Mouse (Mus musculus) liver, embryonic 13.5 days (tissue): Measurements from ENCODE around the gene Nell2. TPM values are rescaled to one million over a fixed set of nuclear protein-coding genes. Genes with fewer than 3 reads are reported as not detected.

ENCODE experiments used
- ATAC-seq: fragments of 200-750 bp; cut with Nextera tagmentation; 2 replicates; pipeline ENCODE4 v1.8.0; 2017; ENCODE audit warnings: low read depth, mild to moderate bottlenecking, moderate number of reproducible peaks, moderate library complexity
- DNase-seq: peaks from one replicate; pipeline ENCODE4 v3.0.0; 2022
- H3K27ac ChIP-seq: fragments of 300-500 bp; sonication (generic); 2 replicates; pipeline ENCODE4 v1.5.1; 2015; ENCODE audit warnings: moderate library complexity, mild to moderate bottlenecking, inconsistent platforms
- H3K27me3 ChIP-seq: fragments of 300-500 bp; sonication (generic); 2 replicates; pipeline ENCODE4 v1.6.1; 2015; ENCODE audit warnings: mild to moderate bottlenecking, inconsistent platforms
- H3K36me3 ChIP-seq: fragments of 300-500 bp; sonication (generic); 2 replicates; pipeline ENCODE4 v1.6.1; 2015; ENCODE audit warnings: mild to moderate bottlenecking, inconsistent platforms
- H3K4me1 ChIP-seq: fragments of 300-500 bp; sonication (generic); replicated peaks from 2 replicates; pipeline ENCODE4 v1.6.1; 2015; ENCODE audit warnings: inconsistent platforms
- H3K4me2 ChIP-seq: fragments of 300-500 bp; sonication (generic); 2 replicates; pipeline ENCODE4 v1.6.1; 2015; ENCODE audit warnings: inconsistent platforms, mild to moderate bottlenecking, moderate library complexity
- H3K4me3 ChIP-seq: fragments of 300-500 bp; sonication (generic); replicated peaks from 2 replicates; pipeline ENCODE4 v1.5.1; 2015; ENCODE audit warnings: mild to moderate bottlenecking, inconsistent platforms
- H3K9ac ChIP-seq: fragments of 300-500 bp; sonication (generic); 2 replicates; pipeline ENCODE4 v1.6.1; 2015; ENCODE audit warnings: mild to moderate bottlenecking, inconsistent platforms
- H3K9me3 ChIP-seq: fragments of 300-500 bp; sonication (generic); replicated peaks from 2 replicates; pipeline ENCODE4 v1.6.1; 2016; ENCODE audit warnings: inconsistent platforms
- WGBS: fragments of 180-500 bp; shearing (Covaris S2); methylation state at CpG from one replicate; pipeline ENCODE4 v1.1.7; 2015; ENCODE audit not compliant: insufficient replicate concordance; 5-methylcytosine and 5-hydroxymethylcytosine counted together
- polyA plus RNA-seq: library from polyadenylated mRNA; unstranded; fragments of >200 nt; fragmentation: Nextera tagmentation; extraction: Ambion mirVana; gene quantifications from 2 replicates; pipeline ENCODE4 v1.2.1, GENCODE M21; 2015

Nell2 gene
- 0.55 and 0.60 TPM in 2 replicates for polyA plus RNA-seq

- 2% methylated on average over 65 of the region's 95 CpGs for WGBS
- Histone ChIP-seq H3K36me3 (no peaks in the 10 kb centered on the region), H3K9ac (no peak within 1 kb of the TSS), H3K4me3 (peak within 1 kb of the TSS; percentile 38), H3K4me1 (no peaks in the 10 kb centered on the region), H3K27me3 (peaks cover 36% of the 10 kb centered on the region), H3K4me2 (peak within 1 kb of the TSS; percentile 54), H3K9me3 (no peaks in the 10 kb centered on the region), H3K27ac (no peak within 1 kb of the TSS)
- DNase-seq (no peak), ATAC-seq (no peak)
Measured at GRCm38 (mm10) chr15:95527948-95528861, at the start of gene Nell2. Gene Nell2, minus strand, starts transcription at chr15:95528559.

DNA sequence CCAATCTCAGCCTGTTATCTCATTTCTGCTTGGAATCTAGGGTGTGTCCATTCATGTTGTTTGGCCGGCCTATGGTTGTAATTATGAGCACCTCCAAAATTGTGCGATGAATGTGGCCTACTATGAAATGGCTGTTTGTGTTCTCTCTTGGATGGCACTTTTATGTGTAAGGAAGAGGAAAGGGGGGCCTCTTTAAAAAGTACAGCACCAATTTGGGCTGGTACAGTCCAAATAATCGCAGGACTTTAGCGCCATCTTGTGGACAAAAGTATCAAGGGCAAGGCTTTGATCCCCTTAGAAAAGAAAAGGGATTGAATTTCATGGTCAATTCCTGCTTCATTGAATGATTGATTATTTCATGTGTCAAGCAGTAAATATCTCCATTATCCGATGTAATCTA lies 46.3 kb upstream of the Nell2 start:
- no peak overlapping the region for H3K4me3 ChIP-seq
- no peak for ATAC-seq
- no peak overlapping the region for H3K27ac ChIP-seq
- H3K4me2 ChIP-seq = no peak overlapping the region
- H3K36me3 ChIP-seq = no peaks in the 10 kb centered on the region
- no peaks in the 10 kb centered on the region for H3K4me1 ChIP-seq
- H3K9ac ChIP-seq = no peak overlapping the region
- H3K27me3 ChIP-seq = no peaks in the 10 kb centered on the region
- H3K9me3 ChIP-seq = no peaks in the 10 kb centered on the region
- WGBS = 14% methylated on average over 5 of the region's 5 CpGs
- DNase-seq = no peak

- no peak overlapping the region for H3K4me2 ChIP-seq
- H3K36me3 ChIP-seq = no peaks in the 10 kb centered on the region
- no peak for DNase-seq
- no peak overlapping the region for H3K27ac ChIP-seq
- no peak for ATAC-seq
- H3K4me1 ChIP-seq = no peaks in the 10 kb centered on the region
- no peaks in the 10 kb centered on the region for H3K27me3 ChIP-seq
- WGBS = 64% methylated on average over 6 of the region's 6 CpGs
- no peak overlapping the region for H3K9ac ChIP-seq
- H3K9me3 ChIP-seq = no peaks in the 10 kb centered on the region
- no peak overlapping the region for H3K4me3 ChIP-seq
Measured at GRCm38 (mm10) chr15:95569606-95570005, 41.2 kb upstream of the Nell2 start.

DNA sequence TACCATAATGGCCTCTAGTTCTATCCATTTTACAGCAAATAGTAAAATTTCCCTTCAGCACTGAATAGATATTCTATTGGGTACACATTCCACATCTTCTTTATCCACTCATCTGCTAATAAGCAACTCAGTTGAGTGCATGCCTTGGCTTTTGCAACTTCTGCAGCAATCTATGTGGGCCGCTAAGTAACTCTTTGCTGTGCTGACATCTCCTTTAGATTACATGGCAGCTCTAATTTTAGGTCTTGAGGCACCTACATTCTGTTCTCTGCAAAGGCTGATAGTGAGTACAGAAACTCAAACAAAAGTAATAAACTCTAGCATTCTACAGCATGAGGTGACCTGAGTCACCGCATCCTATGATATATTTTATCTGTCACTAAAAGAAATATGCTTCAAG lies 36.8 kb upstream of the Nell2 start:
- no peak overlapping the region for H3K27ac ChIP-seq
- 82% methylated on average over 2 of the region's 2 CpGs for WGBS
- ATAC-seq = no peak

GRCm38 (mm10) chr15:95561303-95561702 lies 32.9 kb upstream of the Nell2 start:
- Histone ChIP-seq H3K36me3 (no peaks in the 10 kb centered on the region), H3K4me3 (no peak overlapping the region), H3K4me2 (no peak overlapping the region), H3K4me1 (no peaks in the 10 kb centered on the region), H3K9ac (no peak overlapping the region), H3K27me3 (no peaks in the 10 kb centered on the region), H3K27ac (no peak overlapping the region), H3K9me3 (no peaks in the 10 kb centered on the region; the same call in 1 of the 2 replicates)
- WGBS = 66% methylated on average over 5 of the region's 5 CpGs
- no peak for DNase-seq
- no peak for ATAC-seq

More for the DNA sequence above, 36.8 kb upstream of the Nell2 start:
- no peaks in the 10 kb centered on the region for H3K36me3 ChIP-seq
- H3K4me3 ChIP-seq = no peak overlapping the region
- H3K4me2 ChIP-seq = no peak overlapping the region
- H3K9ac ChIP-seq = no peak overlapping the region
- H3K9me3 ChIP-seq = no peaks in the 10 kb centered on the region
- DNase-seq = no peak
- no peaks in the 10 kb centered on the region for H3K4me1 ChIP-seq
- H3K27me3 ChIP-seq = no peaks in the 10 kb centered on the region

DNA sequence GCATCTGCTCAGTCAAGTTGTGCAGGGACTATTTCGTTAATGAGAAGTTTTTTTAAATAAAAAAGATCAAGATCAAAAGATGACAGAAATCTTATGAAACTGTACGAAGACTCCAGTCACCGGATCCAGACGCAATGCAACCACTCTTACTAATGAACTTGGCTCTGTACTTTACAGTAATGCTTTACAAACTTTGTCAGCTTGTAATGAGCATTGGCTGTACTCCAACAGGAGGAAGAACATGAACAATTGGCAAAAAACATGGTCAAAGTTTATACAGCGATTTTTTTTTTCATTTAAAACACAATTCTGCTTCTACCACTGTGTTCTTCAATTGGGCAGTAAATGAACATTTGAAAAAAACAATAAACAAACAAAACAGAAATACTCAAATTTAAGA lies 21.7 kb upstream of the Nell2 start:
- Histone ChIP-seq H3K4me2 (no peak overlapping the region), H3K4me1 (no peaks in the 10 kb centered on the region), H3K27me3 (no peaks in the 10 kb centered on the region), H3K4me3 (no peak overlapping the region), H3K9me3 (0 out of 2 replicates have a peak, but pooled peaks cover 3% of the 10 kb centered on the region), H3K27ac (no peak overlapping the region), H3K36me3 (no peaks in the 10 kb centered on the region), H3K9ac (no peak overlapping the region)
- DNase-seq (no peak), ATAC-seq (no peak)
- 55% methylated on average over 5 of the region's 5 CpGs for WGBS

DNA sequence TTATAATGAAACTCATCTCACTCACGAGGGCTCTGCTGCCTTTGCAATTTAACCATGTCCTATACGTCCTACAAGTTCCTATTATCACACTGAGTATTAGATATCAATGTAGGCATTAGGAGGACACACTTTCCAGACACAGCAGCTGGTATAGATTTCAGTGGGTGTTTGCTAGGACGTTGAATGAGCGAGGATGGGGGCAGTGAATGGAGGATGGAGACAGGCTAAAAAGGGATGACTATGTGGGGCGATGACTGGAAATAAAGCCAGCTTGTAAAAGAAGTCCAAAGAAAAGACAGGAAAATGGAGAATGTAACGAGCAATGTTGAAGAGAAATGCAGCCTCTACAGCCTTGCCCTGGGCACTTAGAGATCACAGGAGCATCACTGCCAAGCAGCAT lies 14.3 kb upstream of the Nell2 start:
- Histone ChIP-seq H3K4me2 (no peak overlapping the region), H3K36me3 (no peaks in the 10 kb centered on the region), H3K9me3 (peaks cover under 1% of the 10 kb centered on the region; the same call in 1 of the 2 replicates), H3K27ac (no peak overlapping the region), H3K9ac (no peak overlapping the region), H3K27me3 (no peaks in the 10 kb centered on the region), H3K4me1 (no peaks in the 10 kb centered on the region), H3K4me3 (no peak overlapping the region)
- ATAC-seq (no peak), DNase-seq (no peak)
- WGBS = 47% methylated on average over 6 of the region's 6 CpGs

DNA sequence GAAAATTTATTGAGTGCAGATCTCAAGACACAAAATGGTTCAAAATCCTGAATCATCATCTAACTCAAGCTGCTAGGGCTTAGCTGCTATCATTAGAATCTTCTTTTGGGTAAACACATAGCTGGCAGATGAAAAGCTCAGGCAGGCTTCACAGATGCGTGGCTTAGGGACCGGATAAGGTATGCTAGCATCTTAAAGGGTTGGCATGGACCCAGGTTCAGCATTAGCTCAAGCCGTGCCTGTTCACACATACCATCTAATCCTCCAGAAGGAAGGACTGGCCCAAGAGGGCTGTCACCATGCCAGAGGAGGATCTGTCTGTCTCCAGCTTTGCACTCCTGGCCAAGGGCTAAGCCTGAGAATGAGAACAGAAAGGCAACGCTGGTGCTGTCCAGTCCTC lies 8.4 kb upstream of the Nell2 start:
- H3K4me2 ChIP-seq = no peak overlapping the region
- ATAC-seq = no peak
- no peak overlapping the region for H3K9ac ChIP-seq
- H3K27ac ChIP-seq = no peak overlapping the region
- H3K27me3 ChIP-seq = no peaks in the 10 kb centered on the region
- peaks cover 5% of the 10 kb centered on the region; the same call in 1 of the 2 replicates for H3K9me3 ChIP-seq
- H3K36me3 ChIP-seq = no peaks in the 10 kb centered on the region
- H3K4me3 ChIP-seq = no peak overlapping the region
- WGBS = 60% methylated on average over 4 of the region's 4 CpGs
- DNase-seq = no peak
- H3K4me1 ChIP-seq = no peaks in the 10 kb centered on the region

DNA sequence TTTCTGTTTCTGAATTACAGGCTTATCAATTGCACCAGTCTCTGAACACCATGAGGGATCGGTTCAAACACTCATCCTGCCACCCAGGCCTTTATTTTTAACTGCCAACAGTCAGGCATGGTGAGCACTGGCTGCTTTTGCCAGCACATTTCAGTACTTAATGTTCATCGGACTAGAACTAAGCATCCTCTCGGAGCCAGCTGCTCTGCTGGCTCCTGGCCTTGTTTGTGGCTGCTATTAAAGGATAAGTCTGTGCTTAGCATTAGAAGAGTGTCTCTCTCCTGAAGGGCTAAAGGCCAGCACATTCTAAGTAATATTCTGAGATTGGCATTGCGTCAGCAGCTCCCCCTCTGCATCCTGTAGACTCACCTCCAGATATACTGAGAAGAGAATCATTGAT lies 7.9 kb upstream of the Nell2 start:
- H3K36me3 ChIP-seq = no peaks in the 10 kb centered on the region
- no peak overlapping the region for H3K9ac ChIP-seq
- DNase-seq (no peak), ATAC-seq (no peak)
- H3K9me3 ChIP-seq = peaks cover 5% of the 10 kb centered on the region; the same call in 1 of the 2 replicates
- H3K4me2 ChIP-seq = no peak overlapping the region
- H3K4me1 ChIP-seq = no peaks in the 10 kb centered on the region
- H3K27me3 ChIP-seq = no peaks in the 10 kb centered on the region
- WGBS = 56% methylated on average over 4 of the region's 4 CpGs
- H3K4me3 ChIP-seq = no peak overlapping the region
- no peak overlapping the region for H3K27ac ChIP-seq

DNA sequence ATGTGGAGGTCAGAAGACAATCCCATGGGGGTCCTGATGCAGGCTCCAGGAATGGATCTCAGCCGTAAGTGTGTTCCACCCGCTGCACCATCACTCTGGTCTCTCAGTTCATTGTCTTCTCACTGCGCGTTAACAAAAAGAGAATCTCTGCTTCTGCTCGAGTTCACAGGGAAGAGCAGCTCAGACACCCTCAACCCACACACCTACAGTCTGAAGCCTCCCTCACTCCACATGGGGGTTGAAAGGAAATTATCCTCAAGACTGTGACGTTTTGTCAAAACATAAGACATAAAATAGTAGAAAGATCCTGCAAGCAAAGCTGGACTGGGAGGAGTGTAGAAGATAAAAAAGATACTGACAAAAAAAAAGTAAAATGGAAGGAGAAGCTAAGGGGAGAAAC lies 6.3 kb upstream of the Nell2 start:
- WGBS = 64% methylated on average over 6 of the region's 6 CpGs

GRCm38 (mm10) chr15:95527461-95527947 lies 855 bp downstream of the Nell2 start:
- Histone ChIP-seq H3K4me1 (no peaks in the 10 kb centered on the region), H3K4me3 (peak overlapping the region; percentile 38; the same call in 1 of the 2 replicates), H3K36me3 (no peaks in the 10 kb centered on the region), H3K9me3 (no peaks in the 10 kb centered on the region), H3K9ac (no peak overlapping the region), H3K4me2 (peak overlapping the region; percentile 54), H3K27ac (no peak overlapping the region), H3K27me3 (peaks cover 36% of the 10 kb centered on the region)
- WGBS = 2% methylated on average over 28 of the region's 28 CpGs
- ATAC-seq (no peak), DNase-seq (no peak)

More for the DNA sequence above, 6.3 kb upstream of the Nell2 start:
- no peak overlapping the region for H3K4me3 ChIP-seq
- H3K36me3 ChIP-seq = no peaks in the 10 kb centered on the region
- H3K9me3 ChIP-seq = peaks cover 5% of the 10 kb centered on the region; the same call in 1 of the 2 replicates
- ATAC-seq = no peak
- no peaks in the 10 kb centered on the region for H3K4me1 ChIP-seq
- DNase-seq = no peak
- H3K9ac ChIP-seq = no peak overlapping the region
- no peaks in the 10 kb centered on the region for H3K27me3 ChIP-seq
- H3K27ac ChIP-seq = no peak overlapping the region
- no peak overlapping the region for H3K4me2 ChIP-seq
